In genomic region chr2:26513105-26513745, GRCm38 (mm10) we compare ENCODE assay signal across 16 mouse cellular contexts. TPM values are rescaled to one million over a fixed set of nuclear protein-coding genes. Genes with fewer than 3 reads are reported as not detected.
DNase-seq lines count a peak whose midpoint lies in the region; ATAC-seq and TF ChIP-seq lines count a peak whose summit lies in the region.
"Had no signal": no experiment of that assay in that cellular context is flagged by ENCODE, and none has a peak within 500 bp of the region (broad histone marks: within the 10 kb centered on the region; RNA-seq: fewer than 3 reads in every experiment).

No protein-coding gene starts in this region.

- no peak overlapping the region for H3K9ac ChIP-seq in midbrain, postnatal 0 days (replicated peaks; ENCODE audit: low read length, poor library complexity, severe bottlenecking)
- H3K9ac ChIP-seq: embryonic facial prominence, embryonic 13.5 days; heart, embryonic 15.5 days; liver, embryonic 13.5 days; neural tube, embryonic 13.5 days had no signal

- peaks cover 5% of the 10 kb centered on the region for H3K27me3 ChIP-seq in midbrain, embryonic 10.5 days (ENCODE audit: low read depth, poor library complexity, severe bottlenecking)
- H3K27me3 ChIP-seq in midbrain, postnatal 0 days (ENCODE audit: insufficient read depth, low read length) = no peaks in the 10 kb centered on the region
- H3K27me3 ChIP-seq: embryonic facial prominence, embryonic 13.5 days; heart, embryonic 15.5 days; neural tube, embryonic 13.5 days; Patski had no signal

- peaks cover 29% of the 10 kb centered on the region for H3K4me1 ChIP-seq in midbrain, embryonic 10.5 days
- no peaks in the 10 kb centered on the region for H3K4me1 ChIP-seq in midbrain, postnatal 0 days (ENCODE audit: insufficient read depth, low read length)

- H3K4me3 ChIP-seq in midbrain, embryonic 10.5 days = no peak overlapping the region
- H3K4me3 ChIP-seq in midbrain, postnatal 0 days (ENCODE audit: low read depth, low read length) = no peak overlapping the region
- H3K4me3 ChIP-seq: embryonic facial prominence, embryonic 13.5 days; heart, embryonic 15.5 days; liver, embryonic 13.5 days; neural tube, embryonic 13.5 days had no signal

- H3K27ac ChIP-seq in midbrain, embryonic 10.5 days (replicated peaks) = 0 out of 2 replicates have a peak overlapping the region, but pooled peaks have one; percentile 3
- H3K27ac ChIP-seq in midbrain, postnatal 0 days (ENCODE audit: low read depth, low read length) = no peak overlapping the region
- H3K27ac ChIP-seq: embryonic facial prominence, embryonic 13.5 days; liver, embryonic 13.5 days; neural tube, embryonic 13.5 days had no signal

- H3K9me3 ChIP-seq in midbrain, embryonic 10.5 days (replicated peaks) = no peaks in the 10 kb centered on the region
- H3K9me3 ChIP-seq in midbrain, postnatal 0 days (ENCODE audit: low read length) = no peaks in the 10 kb centered on the region
- H3K9me3 ChIP-seq: embryonic facial prominence, embryonic 13.5 days; heart, embryonic 15.5 days; liver, embryonic 13.5 days; neural tube, embryonic 13.5 days had no signal

- WGBS in midbrain, embryonic 10.5 days = 87% methylated on average over 4 of the region's 4 CpGs
- whole genome bisulfite sequencing in midbrain, postnatal 0 days = 86% methylated on average over 4 of the region's 4 CpGs

- no peak overlapping the region for H3K4me2 ChIP-seq in midbrain, postnatal 0 days (ENCODE audit: low read depth, low read length, poor library complexity, severe bottlenecking)
- H3K4me2 ChIP-seq: embryonic facial prominence, embryonic 13.5 days; heart, embryonic 15.5 days; liver, embryonic 13.5 days; neural tube, embryonic 13.5 days had no signal

- no peak for DNase-seq in midbrain, embryonic 10.5 days (ENCODE audit: low spot score)
- DNase-seq in midbrain, postnatal 0 days (ENCODE audit: low spot score) = no peak
- peak; percentile 77 for DNase-seq in thymus, postnatal 4 days
- DNase-seq in gastrocnemius, adult 8-10 months (ENCODE audit: low spot score in 2 of 2) = no peak
- DNase-seq: cerebellum, adult 9-11 months; kidney, postnatal 10 days; layer of hippocampus, adult 9-11 months; liver, embryonic 13.5 days; midbrain, embryonic 14.5 days had no signal

- H3K36me3 ChIP-seq in midbrain, embryonic 10.5 days = no peaks in the 10 kb centered on the region
- no peaks in the 10 kb centered on the region for H3K36me3 ChIP-seq in midbrain, postnatal 0 days (ENCODE audit: insufficient read depth, low read length)
- H3K36me3 ChIP-seq: embryonic facial prominence, embryonic 13.5 days; heart, embryonic 15.5 days; liver, embryonic 13.5 days; neural tube, embryonic 13.5 days had no signal

- TF ChIP-seq CTCF in midbrain, postnatal 0 days (IDR thresholded peaks at IDR 0.05) = no peak

- no peak for ATAC-seq in midbrain, postnatal 0 days (ENCODE audit: low FRiP score)
- peak; percentile 91 for ATAC-seq in granulocyte monocyte progenitor cell, adult 5-6 weeks (replicated peaks; ENCODE audit: poor library complexity, severe bottlenecking)
- peak; percentile 88 for ATAC-seq in megakaryocyte progenitor cell, adult 5-6 weeks (replicated peaks; ENCODE audit: poor library complexity)
- ATAC-seq in frontal cortex, adult (ENCODE audit: low TSS enrichment) = no peak
- ATAC-seq: Patski had no signal

RNA-seq across cellular contexts. Expression of gene Notch1, which starts 3.2 kb away (rescaled TPM):
- polyA plus RNA-seq in midbrain, embryonic 10.5 days (2016; fragmentation: Nextera tagmentation; extraction: Ambion mirVana) = 30.1 and 38.3 TPM in 2 replicates
- total RNA-seq in midbrain, postnatal 0 days (2014; rRNA removed) = 48.9 and 65.8 TPM in 2 replicates
- 6.8 and 7.6 TPM in 2 replicates for polyA plus RNA-seq in midbrain, postnatal 0 days (2015; fragmentation: Nextera tagmentation; extraction: Ambion mirVana)
- total RNA-seq in granulocyte monocyte progenitor cell, adult 5-6 weeks (2014; fragmentation: Nextera tagmentation) = 19.2 and 22.6 TPM in 2 replicates
- 8.1 and 8.5 TPM in 2 replicates for total RNA-seq in granulocyte monocyte progenitor cell, adult 5-6 weeks (2017)
- 15.5 and 19.0 TPM in 2 replicates for total RNA-seq in megakaryocyte progenitor cell, adult 5-6 weeks (2015)
- total RNA-seq in megakaryocyte progenitor cell, adult 5-6 weeks (2017) = 8.8 and 9.3 TPM in 2 replicates
- total RNA-seq in gastrocnemius, adult 8-10 months (2022) = 1 to 10 TPM; 4.9 to 7.0 (median 5.2) TPM

Comparison
In these comparisons a context has a peak if more than half of its experiments do, and no peak if none do; other contexts are left out.
1. ATAC-seq: peak in granulocyte monocyte progenitor cell, adult 5-6 weeks (single experiment) and megakaryocyte progenitor cell, adult 5-6 weeks (single experiment); none in midbrain, postnatal 0 days (single experiment) and frontal cortex, adult (single experiment).